In the genomic region with DNA sequence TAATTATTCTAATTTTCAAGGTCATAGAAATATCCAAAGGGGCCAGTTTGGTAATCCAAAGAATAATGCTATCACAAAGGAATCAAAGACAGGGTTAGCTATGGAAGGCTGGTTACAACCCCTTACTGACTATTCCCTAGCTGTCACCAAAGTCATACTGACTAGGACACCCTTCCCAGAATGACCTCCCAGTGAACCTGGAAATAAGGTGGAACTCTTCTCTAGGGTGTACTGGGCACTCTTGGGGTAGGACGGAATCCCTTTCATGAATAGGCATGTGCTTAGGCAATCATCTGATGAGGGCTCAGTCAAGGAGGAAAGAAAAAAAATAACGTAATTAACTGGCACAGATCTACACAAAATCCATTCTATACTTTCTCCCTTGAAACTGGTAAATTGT, we compare ENCODE assay signal across 29 mouse cellular contexts.
DNase-seq lines count a peak whose midpoint lies in the region; ATAC-seq and TF ChIP-seq lines count a peak whose summit lies in the region.
"Had no signal": no experiment of that assay in that cellular context is flagged by ENCODE, and none has a peak within 500 bp of the region (broad histone marks: within the 10 kb centered on the region; RNA-seq: fewer than 3 reads in every experiment).

No protein-coding gene starts in this region.

- 0 out of 2 replicates have a peak overlapping the region, but pooled peaks have one; percentile 29 for H3K9ac ChIP-seq in heart, embryonic 13.5 days
- no peak overlapping the region for H3K9ac ChIP-seq in midbrain, embryonic 12.5 days (replicated peaks)
- no peak overlapping the region for H3K9ac ChIP-seq in midbrain, embryonic 14.5 days (replicated peaks; ENCODE audit: low read length)
- no peak overlapping the region for H3K9ac ChIP-seq in neural tube, embryonic 15.5 days (replicated peaks)
- no peak overlapping the region for H3K9ac ChIP-seq in stomach, postnatal 0 days (ENCODE audit: low read length)
- H3K9ac ChIP-seq: limb, embryonic 15.5 days; liver, embryonic 13.5 days had no signal

- intact Hi-C loops in heart, postnatal 10 days (cut with DNase I), result no loop called here
- intact Hi-C loops in left cerebral cortex, postnatal 25 days (cut with DNase I), result no loop called here

- no peak for DNase-seq in heart, postnatal 10 days
- no peak for DNase-seq in midbrain, embryonic 10.5 days (ENCODE audit: low spot score)
- no peak for DNase-seq in midbrain, embryonic 14.5 days
- no peak for DNase-seq in left cerebral cortex, postnatal 25 days (ENCODE audit: low spot score in 2 of 2)
- DNase-seq in stomach, postnatal 0 days (ENCODE audit: low spot score), result no peak
- DNase-seq: adrenal gland, postnatal 25 days; cerebellum, adult 18-20 months; cerebellum, postnatal 10 days; heart, adult 2 months; kidney, adult 8-10 months; kidney, postnatal 4 days; layer of hippocampus, postnatal 36 days; liver, embryonic 13.5 days; lung, adult 18-20 months; lung, postnatal 4 days; right cerebral cortex, postnatal 4 days; thymus, adult 2 months; thymus, postnatal 36 days had no signal

- no peaks in the 10 kb centered on the region for H3K9me3 ChIP-seq in heart, embryonic 13.5 days
- no peaks in the 10 kb centered on the region for H3K9me3 ChIP-seq in midbrain, embryonic 12.5 days
- H3K9me3 ChIP-seq in midbrain, embryonic 10.5 days (replicated peaks), result no peaks in the 10 kb centered on the region
- no peaks in the 10 kb centered on the region for H3K9me3 ChIP-seq in midbrain, embryonic 14.5 days (ENCODE audit: control insufficient read depth, low read length)
- H3K9me3 ChIP-seq in neural tube, embryonic 15.5 days (replicated peaks), result no peaks in the 10 kb centered on the region
- H3K9me3 ChIP-seq in stomach, postnatal 0 days (ENCODE audit: control insufficient read depth, low read length), result no peaks in the 10 kb centered on the region
- H3K9me3 ChIP-seq: limb, embryonic 10.5 days; limb, embryonic 15.5 days; liver, embryonic 13.5 days had no signal

- H3K27me3 ChIP-seq in heart, embryonic 13.5 days (replicated peaks), result no peaks in the 10 kb centered on the region
- no peaks in the 10 kb centered on the region for H3K27me3 ChIP-seq in midbrain, embryonic 12.5 days
- H3K27me3 ChIP-seq in midbrain, embryonic 10.5 days (ENCODE audit: low read depth, poor library complexity, severe bottlenecking), result no peaks in the 10 kb centered on the region
- H3K27me3 ChIP-seq in midbrain, embryonic 14.5 days (ENCODE audit: control insufficient read depth, insufficient read depth, low read length), result no peaks in the 10 kb centered on the region
- no peaks in the 10 kb centered on the region for H3K27me3 ChIP-seq in neural tube, embryonic 15.5 days (replicated peaks)
- H3K27me3 ChIP-seq in stomach, postnatal 0 days (ENCODE audit: control insufficient read depth, insufficient read depth, low read length), result no peaks in the 10 kb centered on the region
- H3K27me3 ChIP-seq: limb, embryonic 15.5 days; liver, embryonic 13.5 days had no signal

- 69% methylated on average over 2 of the region's 2 CpGs for WGBS in heart, embryonic 13.5 days
- WGBS in midbrain, embryonic 12.5 days, result 72% methylated on average over 2 of the region's 2 CpGs
- 84% methylated on average over 2 of the region's 2 CpGs for WGBS in midbrain, embryonic 10.5 days
- WGBS in midbrain, embryonic 14.5 days, result 56% methylated on average over 2 of the region's 2 CpGs
- 43% methylated on average over 2 of the region's 2 CpGs for WGBS in neural tube, embryonic 15.5 days
- 71% methylated on average over 2 of the region's 2 CpGs for WGBS in stomach, postnatal 0 days

- no peak overlapping the region for H3K4me2 ChIP-seq in heart, embryonic 13.5 days
- no peak overlapping the region for H3K4me2 ChIP-seq in midbrain, embryonic 12.5 days (replicated peaks)
- no peak overlapping the region for H3K4me2 ChIP-seq in midbrain, embryonic 14.5 days (ENCODE audit: low read length)
- no peak overlapping the region for H3K4me2 ChIP-seq in neural tube, embryonic 15.5 days
- H3K4me2 ChIP-seq in stomach, postnatal 0 days (replicated peaks; ENCODE audit: low read depth), result no peak overlapping the region
- H3K4me2 ChIP-seq: limb, embryonic 15.5 days; liver, embryonic 13.5 days had no signal

- H3K36me3 ChIP-seq in heart, embryonic 13.5 days, result no peaks in the 10 kb centered on the region
- H3K36me3 ChIP-seq in midbrain, embryonic 12.5 days, result no peaks in the 10 kb centered on the region
- H3K36me3 ChIP-seq in midbrain, embryonic 10.5 days, result no peaks in the 10 kb centered on the region
- H3K36me3 ChIP-seq in midbrain, embryonic 14.5 days (ENCODE audit: control insufficient read depth, insufficient read depth, low read length), result no peaks in the 10 kb centered on the region
- no peaks in the 10 kb centered on the region for H3K36me3 ChIP-seq in neural tube, embryonic 15.5 days
- H3K36me3 ChIP-seq in stomach, postnatal 0 days (ENCODE audit: control insufficient read depth, insufficient read depth, low read length), result no peaks in the 10 kb centered on the region
- H3K36me3 ChIP-seq: limb, embryonic 10.5 days; limb, embryonic 15.5 days; liver, embryonic 13.5 days had no signal

- no peak for ATAC-seq in heart, embryonic 13.5 days (ENCODE audit: extremely low read depth, insufficient number of reproducible peaks, low FRiP score, low TSS enrichment)
- 0 out of 2 replicates have a peak, but pooled peaks have one; percentile 34 for ATAC-seq in midbrain, embryonic 12.5 days (ENCODE audit: low FRiP score, low read depth)
- no peak for ATAC-seq in midbrain, embryonic 14.5 days (ENCODE audit: low FRiP score, low TSS enrichment)
- peak; percentile 38; the same call in 1 of the 2 replicates for ATAC-seq in neural tube, embryonic 15.5 days (ENCODE audit: low FRiP score)
- ATAC-seq in stomach, postnatal 0 days (ENCODE audit: low FRiP score, low TSS enrichment), result no peak
- ATAC-seq: CD4-positive, CD25-positive, alpha-beta regulatory T cell, adult 4 months; forebrain, embryonic 14.5 days; hindbrain, postnatal 0 days; intestine, embryonic 16.5 days; lung, postnatal 0 days had no signal

- peaks cover 35% of the 10 kb centered on the region for H3K4me1 ChIP-seq in heart, embryonic 13.5 days
- H3K4me1 ChIP-seq in midbrain, embryonic 12.5 days, result peaks cover 17% of the 10 kb centered on the region
- H3K4me1 ChIP-seq in midbrain, embryonic 10.5 days, result no peaks in the 10 kb centered on the region; the same call in 1 of the 2 replicates
- H3K4me1 ChIP-seq in midbrain, embryonic 14.5 days (ENCODE audit: control insufficient read depth, insufficient read depth, low read length), result peaks cover 19% of the 10 kb centered on the region
- peaks cover 14% of the 10 kb centered on the region for H3K4me1 ChIP-seq in neural tube, embryonic 15.5 days
- H3K4me1 ChIP-seq in stomach, postnatal 0 days (replicated peaks; ENCODE audit: control insufficient read depth, insufficient read depth), result no peaks in the 10 kb centered on the region
- H3K4me1 ChIP-seq: liver, embryonic 13.5 days had no signal

- TF ChIP-seq EP300 in stomach, postnatal 0 days (optimal IDR thresholded peaks at IDR 0.05), result no peak

- no peak overlapping the region for H3K27ac ChIP-seq in heart, embryonic 13.5 days (replicated peaks)
- 0 out of 2 replicates have a peak overlapping the region, but pooled peaks have one; percentile 21 for H3K27ac ChIP-seq in midbrain, embryonic 12.5 days (replicated peaks)
- H3K27ac ChIP-seq in midbrain, embryonic 10.5 days (replicated peaks), result no peak overlapping the region
- H3K27ac ChIP-seq in midbrain, embryonic 14.5 days (replicated peaks; ENCODE audit: low read depth, low read length), result peak overlapping the region; percentile 49
- no peak overlapping the region for H3K27ac ChIP-seq in neural tube, embryonic 15.5 days (replicated peaks)
- no peak overlapping the region for H3K27ac ChIP-seq in stomach, postnatal 0 days (replicated peaks)
- H3K27ac ChIP-seq: heart, adult 2 months; hindbrain, postnatal 0 days; kidney, postnatal 0 days; limb, embryonic 10.5 days; limb, embryonic 15.5 days; liver, embryonic 13.5 days had no signal

- H3K4me3 ChIP-seq in heart, embryonic 13.5 days, result no peak overlapping the region
- no peak overlapping the region for H3K4me3 ChIP-seq in midbrain, embryonic 12.5 days
- H3K4me3 ChIP-seq in midbrain, embryonic 10.5 days, result no peak overlapping the region
- no peak overlapping the region for H3K4me3 ChIP-seq in midbrain, embryonic 14.5 days (replicated peaks; ENCODE audit: low read depth, low read length)
- H3K4me3 ChIP-seq in neural tube, embryonic 15.5 days (replicated peaks), result no peak overlapping the region
- no peak overlapping the region for H3K4me3 ChIP-seq in stomach, postnatal 0 days (ENCODE audit: low read depth, low read length)
- H3K4me3 ChIP-seq: heart, adult 2 months; limb, embryonic 10.5 days; limb, embryonic 15.5 days; liver, embryonic 13.5 days had no signal

- no peak for TF ChIP-seq CTCF in stomach, postnatal 0 days (IDR thresholded peaks at IDR 0.05; ENCODE audit: low read depth)

Comparison
In these comparisons a context has a peak if more than half of its experiments do, and no peak if none do; other contexts are left out.
1. ATAC-seq: peak in midbrain, embryonic 12.5 days (single experiment) and neural tube, embryonic 15.5 days (single experiment); none in heart, embryonic 13.5 days (single experiment), midbrain, embryonic 14.5 days (single experiment) and stomach, postnatal 0 days (single experiment).
2. H3K27ac ChIP-seq: peak in midbrain, embryonic 12.5 days (single experiment) and midbrain, embryonic 14.5 days (single experiment); none in heart, embryonic 13.5 days (single experiment), midbrain, embryonic 10.5 days (single experiment), neural tube, embryonic 15.5 days (single experiment) and stomach, postnatal 0 days (single experiment).